Mouse (Mus musculus) cerebellum, adult 18-20 months (tissue): ENCODE results near the gene Siah2.

Experiments
- DNase-seq, 2 experiments: peaks; one replicate each; pipeline ENCODE4 v3.0.0; 2021

Siah2 gene

GRCm38 (mm10) chr3:58691997-58692721 is at the start of gene Siah2:
Siah2 (minus strand) TSS chr3:58692400.
- DNase-seq: peak; percentile 92 to 93

GRCm38 (mm10) chr3:58739536-58739935 is 47.3 kb upstream of the Siah2 start:
- no peak for DNase-seq

- no peak for DNase-seq
Measured at GRCm38 (mm10) chr3:58738346-58739089, 46.3 kb upstream of the Siah2 start.

GRCm38 (mm10) chr3:58731520-58731919 is 39.3 kb upstream of the Siah2 start:
- no peak for DNase-seq

- no peak for DNase-seq
Measured at GRCm38 (mm10) chr3:58730580-58730979, 38.4 kb upstream of the Siah2 start.

- no peak for DNase-seq
Measured at GRCm38 (mm10) chr3:58729549-58729948, 37.3 kb upstream of the Siah2 start.

GRCm38 (mm10) chr3:58727601-58728000 is 35.4 kb upstream of the Siah2 start:
- DNase-seq: no peak

- peak; percentile 77 to 82 for DNase-seq
Measured at GRCm38 (mm10) chr3:58727012-58727411, 34.8 kb upstream of the Siah2 start.

- no peak for DNase-seq
Measured at GRCm38 (mm10) chr3:58726374-58726773, 34.2 kb upstream of the Siah2 start.

- DNase-seq: no peak
Measured at GRCm38 (mm10) chr3:58724815-58725214, 32.6 kb upstream of the Siah2 start.

GRCm38 (mm10) chr3:58723656-58724055 is 31.5 kb upstream of the Siah2 start:
- no peak for DNase-seq

- no peak for DNase-seq
Measured at GRCm38 (mm10) chr3:58719461-58720230, 27.4 kb upstream of the Siah2 start.

- no peak for DNase-seq
Measured at GRCm38 (mm10) chr3:58716705-58717104, 24.5 kb upstream of the Siah2 start.

GRCm38 (mm10) chr3:58714767-58715166 is 22.6 kb upstream of the Siah2 start:
- DNase-seq: no peak

GRCm38 (mm10) chr3:58714034-58714433 is 21.8 kb upstream of the Siah2 start:
- DNase-seq: no peak

- no peak for DNase-seq
Measured at GRCm38 (mm10) chr3:58713191-58713590, 21.0 kb upstream of the Siah2 start.

GRCm38 (mm10) chr3:58704547-58704946 is 12.3 kb upstream of the Siah2 start:
- no peak for DNase-seq

- DNase-seq: no peak
Measured at GRCm38 (mm10) chr3:58703748-58704147, 11.5 kb upstream of the Siah2 start.

GRCm38 (mm10) chr3:58702329-58702728 is 10.1 kb upstream of the Siah2 start:
- no peak for DNase-seq

- no peak for DNase-seq
Measured at GRCm38 (mm10) chr3:58701441-58701840, 9.2 kb upstream of the Siah2 start.

- DNase-seq: no peak
Measured at GRCm38 (mm10) chr3:58697926-58698325, 5.7 kb upstream of the Siah2 start.

- no peak for DNase-seq
Measured at GRCm38 (mm10) chr3:58696806-58697205, 4.6 kb upstream of the Siah2 start.

GRCm38 (mm10) chr3:58695507-58695906 is 3.3 kb upstream of the Siah2 start:
- DNase-seq: no peak

GRCm38 (mm10) chr3:58695044-58695443 is 2.8 kb upstream of the Siah2 start:
- no peak for DNase-seq
